Mouse (Mus musculus): ENCODE results near the gene Slamf6.
"Not testable (repeated sequence)": the region's sequence is repeated elsewhere in the genome, so short reads cannot be mapped to it uniquely, and the experiment has no call there.

Gene Slamf6

DNA sequence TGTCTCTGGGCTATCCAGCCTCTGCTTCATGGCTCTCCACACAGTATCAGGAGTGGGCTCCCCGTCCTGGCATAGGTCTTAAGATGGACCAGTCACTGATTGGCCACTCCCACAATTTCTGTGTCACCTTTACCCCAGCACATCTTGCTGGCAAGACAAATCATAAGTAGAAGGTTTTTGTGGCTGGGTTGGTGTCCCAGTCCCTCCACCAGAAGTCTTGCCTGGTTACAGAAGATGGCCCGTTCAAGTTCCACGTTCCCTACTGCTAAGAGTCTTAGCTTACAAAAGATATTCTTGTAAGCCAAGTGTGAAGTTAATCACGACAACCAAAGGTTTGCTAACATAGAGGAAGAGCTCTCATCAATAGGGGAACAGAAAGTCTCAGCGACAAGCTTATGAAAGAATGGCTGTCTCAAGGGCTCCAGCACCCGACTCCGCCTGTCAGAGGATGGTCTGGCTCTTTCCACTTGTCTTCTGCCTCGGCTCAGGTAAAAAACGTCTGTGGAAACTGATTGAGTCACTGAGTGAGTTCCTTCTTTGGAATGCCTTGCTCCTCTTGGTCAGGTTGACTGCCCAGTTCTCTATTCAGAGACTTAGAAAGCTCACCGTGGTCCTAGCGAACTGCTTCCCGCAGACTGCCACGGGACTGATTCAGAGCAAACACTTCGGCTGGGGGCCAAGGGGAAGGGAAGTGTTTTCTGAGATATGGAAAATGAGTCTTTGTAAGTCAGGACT lies at the start of gene Slamf6:
Gene Slamf6 (plus strand): TSS at position 211 of the 735 bp plus-strand sequence.
- DNase-seq, result peak; percentile 61

DNA sequence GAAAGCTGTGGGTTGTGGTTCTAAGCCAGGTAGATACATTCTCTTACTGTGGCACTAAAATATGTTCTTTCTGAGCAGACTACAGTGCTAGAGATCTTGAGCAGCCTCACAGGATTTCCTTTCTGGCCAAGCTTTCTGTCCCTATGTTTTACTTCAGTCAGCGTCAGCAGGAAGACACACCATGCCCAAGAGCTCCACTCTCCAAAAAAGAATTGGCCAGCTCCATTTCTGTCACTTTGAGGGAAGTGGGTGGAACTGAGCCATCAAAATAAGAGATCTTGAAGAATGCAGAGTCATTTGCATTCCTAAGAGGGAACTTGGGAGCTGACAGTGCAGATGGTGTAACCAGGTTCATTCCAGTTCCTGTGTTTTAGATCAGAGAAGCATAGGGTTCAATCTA lies 30.3 kb upstream of the Slamf6 start:
- DNase-seq, result no peak

DNA sequence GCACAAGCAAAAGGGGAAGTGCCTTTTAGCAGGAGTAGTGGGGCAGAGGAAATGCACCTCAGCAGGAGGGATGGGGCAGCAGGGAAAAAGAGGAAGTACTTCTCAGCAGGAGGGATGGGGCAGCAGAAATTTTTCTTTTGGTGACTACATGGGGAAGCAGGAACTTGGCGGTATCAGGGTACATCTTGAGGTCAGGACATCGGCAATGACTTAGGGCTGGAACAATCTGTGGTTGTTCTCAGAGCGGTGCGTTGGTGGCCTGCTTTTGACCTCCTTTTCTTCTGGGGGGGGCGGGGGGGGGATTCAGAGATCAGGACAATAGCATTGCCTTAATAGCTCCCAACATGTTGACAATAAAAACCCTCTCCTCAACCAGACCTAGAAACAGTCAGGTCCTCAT lies 22.0 kb upstream of the Slamf6 start, which contains the start of gene Gm10521:
Gene Gm10521 (plus strand): TSS at position 301 of the 400 bp plus-strand sequence.
- not testable (repeated sequence) for DNase-seq

DNA sequence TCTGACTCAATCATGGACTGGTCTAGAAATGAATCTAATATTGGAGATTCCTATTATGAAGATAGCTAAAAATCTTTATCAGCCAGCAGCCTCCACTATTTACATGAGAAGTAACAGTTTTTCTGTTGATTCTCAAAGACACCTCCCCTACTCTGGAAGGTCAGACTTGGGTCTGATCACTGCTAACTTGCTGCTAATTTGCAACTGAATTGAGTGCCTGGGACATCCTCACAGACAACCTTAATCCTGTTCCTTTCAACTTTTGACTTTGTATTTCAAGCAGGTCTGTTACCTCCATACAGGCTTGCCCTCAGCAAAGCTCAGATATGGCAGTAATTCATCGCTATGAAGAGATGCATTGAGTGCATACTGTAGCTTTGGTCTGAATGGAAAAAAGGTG lies 13.3 kb upstream of the Slamf6 start:
- DNase-seq, result no peak

DNA sequence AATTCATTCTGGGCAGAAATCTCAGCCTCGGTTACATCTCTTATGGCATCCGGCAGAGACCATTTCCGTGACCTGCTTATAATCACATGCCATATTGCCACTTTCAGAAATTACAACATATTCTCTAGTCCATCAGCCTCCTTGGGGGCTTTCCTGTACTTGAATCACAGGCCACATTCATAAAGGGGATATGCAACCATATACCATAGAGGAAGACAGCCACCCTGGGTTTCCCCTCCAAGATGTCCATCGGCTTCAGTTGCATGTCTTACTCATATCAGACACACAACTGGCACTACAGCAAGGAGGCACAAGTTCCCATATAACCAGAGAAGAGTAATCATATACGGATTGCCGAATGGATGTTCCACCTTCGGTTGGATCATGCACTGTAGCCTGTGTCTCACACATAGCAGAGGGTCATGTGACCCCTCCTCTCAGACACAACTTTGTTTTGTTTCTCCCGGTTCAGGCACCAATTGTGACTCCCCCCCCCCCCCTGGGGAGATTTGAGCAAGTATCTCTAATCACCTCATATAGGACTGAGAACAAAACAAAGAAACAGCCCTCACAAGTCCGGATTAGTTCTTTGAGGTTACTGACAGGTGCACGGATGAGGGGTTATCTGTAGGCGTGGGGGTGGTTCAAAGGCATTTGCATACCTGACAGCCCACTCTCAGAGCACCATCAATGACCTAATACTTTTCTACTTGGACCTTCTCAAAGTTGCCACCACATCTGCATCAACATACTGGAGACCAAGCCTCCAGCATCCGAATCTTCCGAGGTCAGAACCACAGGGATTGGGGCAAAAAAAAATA lies 1.5 kb upstream of the Slamf6 start:
- DNase-seq, result peak; percentile 53

DNA sequence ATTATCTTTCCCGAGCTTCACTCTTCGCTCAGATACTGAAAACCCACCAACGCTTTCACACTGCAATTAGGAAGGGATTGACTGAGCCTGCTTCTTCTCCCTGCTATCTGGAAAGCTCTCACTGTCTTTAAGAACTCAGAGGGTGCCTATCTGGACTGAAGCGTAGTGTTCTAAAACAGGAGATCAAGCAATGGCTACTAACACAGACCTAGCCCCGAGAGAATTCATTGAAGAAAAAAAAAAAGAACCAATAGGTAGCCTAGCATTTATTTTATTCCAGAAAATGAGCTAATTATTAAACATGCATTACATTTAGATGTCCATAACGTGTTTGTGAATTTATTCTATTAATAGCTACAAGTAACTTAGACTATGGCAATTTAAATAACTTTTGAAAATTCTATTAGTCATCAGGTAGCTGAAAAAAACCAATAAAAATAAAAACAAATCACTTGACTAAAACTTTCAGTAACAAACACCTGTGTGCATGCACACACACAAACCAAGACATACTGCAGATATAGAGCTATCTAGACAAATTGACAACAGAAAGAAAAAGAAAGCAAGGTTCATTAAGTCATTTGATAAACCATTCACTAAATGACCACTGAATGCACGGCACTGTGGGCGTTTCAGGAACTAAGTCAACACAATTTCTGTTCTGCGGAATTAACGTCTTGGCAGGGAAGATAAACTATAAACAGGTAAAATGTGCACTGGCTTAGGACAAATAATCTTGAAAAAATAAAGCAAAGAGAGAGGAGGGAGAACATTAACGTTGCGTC lies 1.0 kb downstream of the Slamf6 start:
- DNase-seq, result no peak

DNA sequence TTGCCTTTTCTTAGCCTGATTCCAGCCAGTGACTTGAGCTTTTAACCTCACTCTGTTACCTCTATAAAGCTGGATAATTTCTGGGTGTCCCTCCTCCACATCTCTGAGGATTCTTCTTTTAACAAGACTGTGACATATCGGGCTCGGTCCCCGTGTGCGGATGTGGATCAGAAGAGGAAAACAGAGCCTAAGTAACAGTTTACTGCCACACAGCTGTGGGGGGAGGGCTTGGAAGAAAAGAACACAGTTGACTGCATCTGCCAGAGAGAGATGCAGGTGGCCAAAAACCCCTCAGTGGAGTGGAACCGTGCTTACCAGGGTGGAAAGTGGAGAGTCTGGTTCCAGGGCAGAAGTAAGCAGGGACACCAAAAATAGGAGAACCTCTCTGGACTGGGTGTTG lies 1.9 kb downstream of the Slamf6 start:
- peak; percentile 92 for DNase-seq

DNA sequence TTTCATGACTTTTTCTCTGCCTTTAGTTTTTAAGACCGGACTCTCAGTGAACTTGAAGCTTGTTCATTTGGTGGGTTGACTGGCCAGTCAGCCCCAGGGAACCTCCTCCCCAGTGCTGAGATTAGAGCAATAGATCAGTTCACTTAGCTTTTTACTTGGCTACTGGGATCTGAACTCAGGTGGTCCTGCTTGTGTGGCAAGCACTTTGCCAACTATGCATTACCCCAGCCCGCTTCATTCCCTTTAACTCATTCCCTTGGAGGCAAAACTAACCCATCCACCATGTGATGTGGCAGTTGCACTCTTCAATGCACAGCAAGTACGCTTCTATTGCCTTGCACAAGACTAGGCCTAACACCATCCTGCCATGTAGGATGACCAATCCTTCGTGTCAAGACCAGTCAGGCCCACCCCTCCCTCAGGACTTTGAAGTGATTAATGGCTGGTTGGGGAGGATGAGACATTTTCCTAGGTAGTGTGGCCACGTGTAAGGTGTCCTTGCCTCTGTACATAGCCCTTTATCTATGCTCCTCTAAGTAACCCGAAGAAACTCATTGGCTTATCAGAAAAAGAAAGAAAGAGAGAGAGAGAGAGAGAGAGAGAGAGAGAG lies 2.7 kb downstream of the Slamf6 start:
- DNase-seq, result peak; percentile 37

DNA sequence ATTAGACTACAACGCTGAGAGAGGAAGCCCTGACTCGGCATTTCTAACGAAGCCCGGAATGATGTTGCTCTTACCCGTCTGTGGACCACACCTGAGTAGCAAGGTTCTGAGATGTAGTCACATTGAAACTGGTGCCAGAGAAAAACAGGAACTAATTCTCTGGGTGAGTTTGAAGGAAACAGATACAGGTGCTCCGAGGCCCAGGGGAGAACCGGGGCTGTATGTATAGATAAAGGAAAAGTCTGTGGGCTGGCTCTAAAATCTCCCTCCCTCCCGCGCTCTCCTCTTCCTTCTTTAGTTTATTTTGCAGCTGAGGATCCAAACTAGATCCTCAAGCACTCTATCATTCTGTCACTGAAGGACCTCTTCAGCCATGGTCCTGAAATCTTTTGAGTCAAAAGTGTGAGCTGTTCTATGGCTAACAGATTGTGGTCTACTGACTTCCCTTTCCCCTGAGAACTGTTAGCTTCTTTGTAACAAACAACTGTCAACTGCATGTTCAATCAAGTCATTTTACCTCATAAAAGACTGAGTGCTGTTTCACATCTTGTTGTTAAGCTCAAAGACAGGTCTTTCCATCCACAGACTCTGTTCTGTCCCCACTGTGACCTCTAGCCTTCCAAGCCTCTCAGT lies 3.8 kb downstream of the Slamf6 start:
- DNase-seq, result peak; percentile 66

DNA sequence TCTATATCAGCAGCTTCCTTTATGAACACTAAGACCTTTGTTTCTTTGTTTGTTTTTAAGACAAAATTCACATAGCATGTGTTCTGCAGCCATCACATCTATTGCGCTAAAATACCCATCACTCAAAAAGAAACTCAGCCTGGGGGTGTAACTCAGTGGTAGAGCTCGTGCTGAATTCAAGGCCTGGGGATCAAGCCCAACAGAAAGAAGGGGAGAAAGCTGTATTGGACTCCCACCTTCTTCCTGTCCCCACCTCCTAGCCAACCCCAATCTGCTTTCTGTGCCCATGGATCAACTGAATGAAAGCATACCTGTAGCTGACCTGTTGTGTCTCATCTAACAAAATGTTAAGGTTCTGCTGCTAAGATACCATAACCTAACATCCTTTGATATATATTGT lies 4.3 kb downstream of the Slamf6 start:
- peak; percentile 51 for DNase-seq

DNA sequence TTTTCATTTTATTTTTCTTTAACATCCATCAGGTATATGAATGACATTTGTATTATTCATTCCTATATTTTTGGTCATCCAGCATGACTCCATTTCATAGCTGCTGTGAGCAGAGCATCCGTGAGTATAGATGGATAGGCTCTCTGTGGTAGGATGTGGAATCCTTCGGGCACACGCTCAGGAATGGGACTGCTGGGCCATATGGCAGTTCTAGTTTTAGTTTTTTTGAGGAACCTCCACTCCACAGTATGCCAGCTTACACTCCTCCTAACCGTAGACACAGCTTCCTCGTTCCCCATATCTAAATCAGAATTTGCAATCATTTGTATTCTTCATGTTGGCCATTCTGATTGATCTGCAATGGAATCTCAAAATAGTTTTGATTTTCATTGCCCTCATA lies 5.5 kb downstream of the Slamf6 start:
- DNase-seq, result no peak

DNA sequence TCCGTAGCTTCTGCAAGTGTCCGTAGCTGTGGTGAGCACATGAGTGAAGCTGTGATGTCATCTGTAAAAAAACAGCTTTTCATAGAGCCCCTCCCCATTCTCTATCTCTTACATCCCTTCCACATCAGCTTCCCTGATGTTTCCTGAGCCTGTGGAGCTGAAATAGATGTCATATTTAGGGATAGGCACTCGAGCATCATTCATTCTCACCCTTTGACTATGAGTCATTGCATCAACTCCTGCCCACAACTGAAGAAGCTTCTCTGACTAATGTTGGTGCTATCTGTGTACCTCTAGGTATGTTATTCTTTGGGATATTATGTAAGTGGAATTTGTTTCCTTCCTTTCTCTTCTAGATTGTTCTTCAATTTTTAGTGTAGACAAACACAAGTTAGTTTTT lies 7.6 kb downstream of the Slamf6 start:
- no peak for DNase-seq

DNA sequence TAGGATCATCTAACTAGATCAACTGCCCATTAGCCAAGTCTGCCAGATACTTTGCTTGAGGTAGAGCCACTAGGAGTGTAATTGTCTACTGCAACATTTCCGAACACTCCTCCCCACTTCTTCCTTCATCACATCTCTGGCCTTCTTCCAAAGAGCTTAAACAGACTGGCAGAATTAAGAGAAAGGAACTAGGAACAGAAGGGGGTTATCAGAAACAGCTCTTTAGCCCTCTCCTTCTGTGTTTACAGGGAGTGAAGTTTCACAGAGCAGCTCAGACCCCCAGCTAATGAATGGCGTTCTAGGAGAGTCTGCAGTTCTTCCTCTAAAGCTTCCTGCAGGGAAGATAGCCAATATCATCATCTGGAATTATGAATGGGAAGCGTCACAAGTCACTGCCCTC lies 16.5 kb downstream of the Slamf6 start:
- DNase-seq, result no peak

DNA sequence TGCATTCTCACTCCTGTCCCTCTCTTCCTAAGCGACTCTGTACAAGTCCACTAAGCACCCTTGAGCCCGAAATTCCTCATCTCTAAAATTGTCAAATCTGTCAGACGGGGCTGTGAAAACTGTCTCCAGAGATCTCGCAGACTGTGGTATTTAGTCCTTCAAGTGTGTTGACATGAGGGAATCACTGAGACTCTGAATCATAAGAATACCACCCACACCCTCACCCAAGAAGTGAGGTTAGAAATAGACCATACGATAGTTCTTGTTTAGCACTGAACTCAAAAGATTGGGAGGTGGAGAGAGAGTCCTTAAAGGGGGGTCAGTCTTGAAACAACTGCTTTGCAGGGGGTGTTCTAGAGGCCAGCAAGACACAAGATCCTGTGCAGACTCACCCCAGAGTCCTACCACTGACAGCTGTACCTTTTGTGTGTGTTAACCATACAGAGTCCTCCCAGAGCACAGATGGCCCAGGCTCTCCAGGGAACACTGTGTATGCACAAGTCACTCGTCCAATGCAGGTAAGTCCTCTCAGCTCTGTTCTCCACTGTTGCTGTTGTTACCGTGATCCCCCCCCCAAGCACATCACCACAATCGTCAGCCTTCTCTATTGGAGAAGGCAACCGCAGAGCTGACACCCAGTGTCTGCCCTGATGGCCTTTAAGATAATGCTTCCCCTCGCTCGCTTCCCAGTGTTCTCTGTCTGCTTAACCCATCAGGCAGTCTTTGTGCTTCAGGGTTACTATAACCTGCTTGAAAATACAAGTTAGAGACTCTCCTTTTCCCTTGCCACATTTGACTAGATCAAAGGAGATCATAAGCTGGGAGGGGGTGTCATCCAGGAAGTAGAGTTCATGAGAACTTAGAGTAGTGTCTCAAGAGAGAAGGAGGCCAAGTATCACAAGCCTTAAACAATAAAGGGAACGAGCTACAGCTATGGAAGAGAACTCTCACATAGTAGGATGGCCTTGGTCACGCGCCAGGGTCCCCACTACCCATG lies 21.9 kb downstream of the Slamf6 start:
- peak; percentile 49 for DNase-seq

DNA sequence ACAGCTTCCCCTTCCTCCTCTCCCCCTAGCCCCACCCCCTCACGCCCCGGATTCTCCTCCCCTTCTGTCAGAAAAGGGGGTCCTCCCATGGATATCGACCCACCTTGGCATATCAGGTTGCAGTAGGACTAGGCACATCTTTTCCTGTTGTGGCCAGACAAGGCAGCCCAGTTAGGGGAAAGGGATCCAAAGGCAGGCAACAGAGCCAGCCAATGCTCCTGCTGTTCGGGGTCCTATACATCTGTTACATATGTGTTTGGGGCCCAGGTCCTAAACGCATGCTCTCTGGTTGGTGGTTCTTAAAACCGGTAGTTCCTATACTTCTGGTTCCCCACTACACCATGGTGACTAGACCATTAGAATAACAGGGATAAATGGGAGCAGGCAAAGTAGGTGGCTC lies 23.3 kb downstream of the Slamf6 start:
- no peak for DNase-seq

DNA sequence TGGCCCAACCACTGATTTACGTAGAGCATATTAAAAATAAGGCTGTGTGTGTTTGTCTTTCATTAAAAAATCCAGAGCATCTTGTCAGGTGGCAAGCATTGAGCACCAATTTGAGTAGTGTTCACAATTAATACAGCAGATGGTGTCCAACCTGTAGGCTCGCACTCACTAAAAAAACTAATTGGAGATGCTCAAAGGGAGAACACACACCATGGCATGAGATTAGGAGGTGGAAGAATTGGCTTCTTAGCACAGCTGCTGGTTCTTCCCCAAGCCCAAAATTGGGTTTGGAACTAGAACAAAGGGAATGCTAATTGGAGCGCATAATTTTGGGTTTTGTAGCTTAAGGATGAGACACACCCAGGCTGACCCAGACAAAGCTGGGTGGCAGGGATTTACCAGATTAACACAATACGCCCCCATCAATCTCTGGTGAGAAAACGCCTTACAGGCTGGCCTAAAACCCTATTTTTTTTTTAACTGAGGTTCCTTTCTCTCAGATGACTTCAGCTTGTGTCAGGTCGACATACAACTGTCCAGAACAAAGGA lies 29.2 kb downstream of the Slamf6 start:
- no peak for DNase-seq

DNA sequence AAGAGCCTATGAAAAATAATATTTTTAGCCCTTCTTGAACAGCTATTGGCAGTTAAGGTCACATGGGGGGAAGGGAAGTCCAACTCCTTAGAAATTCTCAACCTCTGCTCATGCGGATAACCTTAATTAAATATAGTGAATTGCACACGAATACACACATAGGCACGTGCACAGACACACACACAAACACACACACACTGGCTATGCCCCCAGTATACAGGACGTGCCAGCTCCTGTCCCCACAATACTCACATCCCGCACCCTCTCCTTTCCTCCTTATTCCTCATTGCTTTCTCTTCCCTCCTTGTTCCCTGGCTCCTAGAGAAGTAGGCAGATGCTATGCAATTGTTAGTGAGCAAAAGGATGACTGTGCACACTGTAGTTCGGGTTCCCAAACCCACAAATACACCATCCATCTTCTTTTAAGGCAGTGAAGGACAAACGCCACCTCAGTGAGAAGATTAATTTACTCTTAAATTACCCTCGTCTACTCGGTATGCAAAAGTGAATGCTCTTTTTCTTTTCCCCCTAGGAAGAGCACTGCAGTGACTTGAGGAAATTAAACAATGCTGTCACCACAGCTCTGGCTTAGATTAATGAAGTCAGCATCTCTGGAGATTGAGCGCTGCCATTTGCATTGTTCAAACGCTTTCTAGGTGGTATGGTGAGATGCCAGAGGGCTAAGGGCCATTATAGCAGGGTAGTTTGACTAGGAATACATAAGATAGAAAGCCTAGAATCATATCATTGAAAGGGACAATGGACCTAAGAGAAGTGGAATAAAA lies 31.0 kb downstream of the Slamf6 start:
- no peak for DNase-seq

DNA sequence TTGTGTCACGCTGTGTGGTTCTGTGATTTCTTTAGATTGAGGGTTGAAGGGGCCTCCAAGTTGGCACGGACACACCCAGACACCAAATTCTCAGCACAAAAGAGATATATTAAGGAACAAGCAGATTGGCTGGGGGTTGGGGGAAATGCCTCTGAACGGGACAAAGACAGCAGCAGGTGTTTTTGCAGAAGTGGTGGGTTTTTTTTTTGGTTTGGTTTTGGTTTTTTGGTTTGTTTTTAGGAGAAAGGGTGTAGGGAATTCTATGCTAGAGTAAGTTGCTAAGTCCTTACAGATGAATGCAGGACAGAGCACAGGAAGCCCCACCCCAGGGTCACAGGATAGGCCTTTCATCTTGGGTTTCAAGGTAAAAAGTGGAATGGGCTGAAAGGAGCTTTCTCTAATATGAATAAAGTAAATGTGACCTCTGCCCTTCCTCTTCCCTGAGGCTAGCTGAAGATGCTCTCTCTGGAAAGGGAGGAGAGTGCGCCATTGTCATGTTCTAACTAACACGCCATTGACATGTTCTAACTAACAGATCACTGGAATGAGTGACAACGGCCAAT lies 31.7 kb downstream of the Slamf6 start:
- peak; percentile 46 for DNase-seq

DNA sequence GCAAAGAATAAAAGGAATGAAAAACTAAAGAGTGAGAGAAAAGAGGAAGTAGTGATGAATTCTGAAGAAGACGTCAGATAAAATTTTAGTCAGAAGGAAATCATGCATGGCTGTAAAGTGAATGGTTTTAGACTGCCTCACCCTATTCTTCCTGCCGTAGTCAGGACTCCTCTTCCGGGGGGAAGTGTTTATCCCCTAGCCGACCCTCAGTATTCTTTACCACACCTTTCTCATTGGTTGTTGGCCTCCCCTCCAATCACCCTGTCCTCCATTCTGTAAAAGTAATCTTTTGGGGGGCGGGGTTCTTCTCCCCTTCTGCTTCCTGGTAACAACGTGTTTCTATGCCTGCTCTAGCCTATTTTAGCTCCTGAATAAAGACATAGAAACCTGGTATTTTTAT lies 37.8 kb downstream of the Slamf6 start:
- peak; percentile 42 for DNase-seq

DNA sequence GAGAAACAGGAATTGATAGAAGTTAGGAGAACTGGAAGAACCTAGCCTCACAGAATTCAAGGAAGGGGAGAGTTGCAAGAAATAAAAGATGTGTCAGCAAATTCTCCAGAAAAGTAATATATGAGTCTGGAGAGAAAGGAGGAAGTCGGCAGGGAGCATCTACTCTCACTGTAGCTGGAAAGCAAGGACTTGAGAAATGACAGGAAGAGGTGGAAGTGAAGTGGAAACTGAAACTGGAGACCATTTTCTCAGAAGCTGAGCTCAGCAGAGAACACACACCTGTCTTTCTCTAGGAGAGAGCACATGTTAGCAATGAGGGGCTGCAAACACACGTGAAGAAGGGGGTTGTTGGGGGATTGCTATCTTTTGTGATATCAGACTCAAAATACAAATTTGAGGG lies 40.1 kb downstream of the Slamf6 start:
- no peak for DNase-seq
